Mouse (Mus musculus) midbrain, embryonic 11.5 days (tissue): Measurements from ENCODE around the gene Hmgb4. TPM values are rescaled to one million over a fixed set of nuclear protein-coding genes. Genes with fewer than 3 reads are reported as not detected.

Experiments used
- ATAC-seq: fragments of 200-750 bp; cut with Nextera tagmentation; 2 replicates; pipeline ENCODE4 v1.8.0; 2017; ENCODE audit warnings: moderate TSS enrichment, moderate library complexity; ENCODE audit not compliant: low FRiP score
- DNase-seq: peaks from one replicate; pipeline ENCODE4 v3.0.0; 2015; ENCODE audit warnings: low spot score; ENCODE audit errors: missing footprints
- H3K27ac ChIP-seq: fragments of 300-500 bp; sonication (generic); 2 replicates; pipeline ENCODE4 v1.5.1; 2014; ENCODE audit warnings: low read depth, low read length
- H3K27me3 ChIP-seq: fragments of 300-500 bp; sonication (generic); 2 replicates; pipeline ENCODE4 v1.6.1; 2014; ENCODE audit warnings: mild to moderate bottlenecking, low read length, moderate library complexity, mixed read lengths; ENCODE audit not compliant: control insufficient read depth, insufficient read depth
- H3K36me3 ChIP-seq: fragments of 300-500 bp; sonication (generic); 2 replicates; pipeline ENCODE4 v1.6.1; 2014; ENCODE audit warnings: mild to moderate bottlenecking, low read length, moderate library complexity, mixed read lengths; ENCODE audit not compliant: control insufficient read depth, insufficient read depth
- H3K4me1 ChIP-seq: fragments of 300-500 bp; sonication (generic); 2 replicates; pipeline ENCODE4 v1.6.1; 2014; ENCODE audit warnings: low read length; ENCODE audit not compliant: control insufficient read depth, insufficient read depth
- H3K4me2 ChIP-seq: fragments of 300-500 bp; sonication (generic); 2 replicates; pipeline ENCODE4 v1.6.1; 2014; ENCODE audit warnings: mild to moderate bottlenecking, moderate library complexity
- H3K4me3 ChIP-seq: fragments of 300-500 bp; sonication (generic); 2 replicates; pipeline ENCODE4 v1.5.1; 2014; ENCODE audit warnings: low read depth, low read length
- H3K9ac ChIP-seq: fragments of 300-500 bp; sonication (generic); 2 replicates; pipeline ENCODE4 v1.6.1; 2014; ENCODE audit warnings: low read length
- H3K9me3 ChIP-seq: fragments of 300-500 bp; sonication (generic); 2 replicates; pipeline ENCODE4 v1.6.1; 2016; ENCODE audit warnings: low read length; ENCODE audit not compliant: control insufficient read depth
- WGBS: fragments of 180-500 bp; shearing (Covaris S2); extraction: QIAGEN DNeasy Blood & Tissue Kit; methylation state at CpG from one replicate; pipeline ENCODE4 v1.1.7; 2014; 5-methylcytosine and 5-hydroxymethylcytosine counted together
- polyA plus RNA-seq: library from polyadenylated mRNA; unstranded; fragments of >200 nt; fragmentation: Nextera tagmentation; extraction: Ambion mirVana; gene quantifications from 2 replicates; pipeline ENCODE4 v1.2.1, GENCODE M21; 2014

Hmgb4 gene
- polyA plus RNA-seq, 1 experiment from 2014 or later: not detected

- 86% methylated on average over 19 of the region's 19 CpGs for WGBS
- Histone ChIP-seq H3K4me2 (no peak overlapping the region), H3K9ac (no peak overlapping the region), H3K27me3 (no peaks in the 10 kb centered on the region), H3K4me3 (no peak overlapping the region), H3K36me3 (no peaks in the 10 kb centered on the region), H3K4me1 (no peaks in the 10 kb centered on the region), H3K9me3 (no peaks in the 10 kb centered on the region), H3K27ac (no peak overlapping the region)
- ATAC-seq (no peak), DNase-seq (no peak)
Observed at GRCm38 (mm10) chr4:128270931-128271330, 10.2 kb upstream of the Hmgb4 start.

- ATAC-seq: no peak
- Histone ChIP-seq H3K27me3 (no peaks in the 10 kb centered on the region), H3K9me3 (no peaks in the 10 kb centered on the region), H3K27ac (no peak overlapping the region), H3K4me3 (no peak overlapping the region), H3K4me1 (no peaks in the 10 kb centered on the region), H3K4me2 (no peak overlapping the region), H3K9ac (no peak overlapping the region), H3K36me3 (no peaks in the 10 kb centered on the region)
- WGBS: 84% methylated on average over 10 of the region's 10 CpGs
- DNase-seq: no peak
Observed at GRCm38 (mm10) chr4:128270177-128270576, 9.4 kb upstream of the Hmgb4 start.

- no peak overlapping the region for H3K4me3 ChIP-seq
- DNase-seq (no peak), ATAC-seq (no peak)
- H3K4me1 ChIP-seq: no peaks in the 10 kb centered on the region
- no peak overlapping the region for H3K27ac ChIP-seq
- no peaks in the 10 kb centered on the region for H3K9me3 ChIP-seq
- no peaks in the 10 kb centered on the region for H3K27me3 ChIP-seq
- H3K36me3 ChIP-seq: no peaks in the 10 kb centered on the region
- 89% methylated on average over 9 of the region's 9 CpGs for WGBS
- H3K9ac ChIP-seq: no peak overlapping the region
- H3K4me2 ChIP-seq: no peak overlapping the region
Observed at GRCm38 (mm10) chr4:128269261-128269875, 8.6 kb upstream of the Hmgb4 start.

GRCm38 (mm10) chr4:128265341-128265740 is 4.6 kb upstream of the Hmgb4 start:
- WGBS: 89% methylated on average over 3 of the region's 3 CpGs
- Histone ChIP-seq H3K4me1 (no peaks in the 10 kb centered on the region), H3K27ac (no peak overlapping the region), H3K4me3 (no peak overlapping the region), H3K36me3 (no peaks in the 10 kb centered on the region), H3K9ac (no peak overlapping the region), H3K4me2 (no peak overlapping the region), H3K9me3 (no peaks in the 10 kb centered on the region), H3K27me3 (no peaks in the 10 kb centered on the region)
- no peak for ATAC-seq
- DNase-seq: no peak

GRCm38 (mm10) chr4:128264491-128264890 is 3.7 kb upstream of the Hmgb4 start:
- no peaks in the 10 kb centered on the region for H3K36me3 ChIP-seq
- H3K27me3 ChIP-seq: no peaks in the 10 kb centered on the region
- H3K4me1 ChIP-seq: no peaks in the 10 kb centered on the region
- no peak overlapping the region for H3K4me2 ChIP-seq
- no peak for ATAC-seq
- H3K4me3 ChIP-seq: no peak overlapping the region
- no peak overlapping the region for H3K9ac ChIP-seq
- 89% methylated on average over 5 of the region's 5 CpGs for WGBS
- DNase-seq: no peak
- no peak overlapping the region for H3K27ac ChIP-seq
- H3K9me3 ChIP-seq: no peaks in the 10 kb centered on the region

GRCm38 (mm10) chr4:128259211-128259610 is 1.5 kb downstream of the Hmgb4 start:
- 84% methylated on average over 5 of the region's 5 CpGs for WGBS
- H3K9ac ChIP-seq: no peak overlapping the region
- no peaks in the 10 kb centered on the region for H3K27me3 ChIP-seq
- no peaks in the 10 kb centered on the region for H3K36me3 ChIP-seq
- no peak overlapping the region for H3K27ac ChIP-seq
- no peaks in the 10 kb centered on the region for H3K9me3 ChIP-seq
- DNase-seq (no peak), ATAC-seq (no peak)
- H3K4me1 ChIP-seq: no peaks in the 10 kb centered on the region
- H3K4me3 ChIP-seq: no peak overlapping the region
- no peak overlapping the region for H3K4me2 ChIP-seq

- DNase-seq (peak; percentile 89), ATAC-seq (no peak)
- Histone ChIP-seq H3K4me1 (peaks cover 2% of the 10 kb centered on the region; the same call in 1 of the 2 replicates), H3K4me2 (no peak overlapping the region), H3K9me3 (no peaks in the 10 kb centered on the region), H3K36me3 (no peaks in the 10 kb centered on the region), H3K27me3 (no peaks in the 10 kb centered on the region), H3K27ac (no peak overlapping the region), H3K9ac (no peak overlapping the region), H3K4me3 (no peak overlapping the region)
- 11% methylated on average over 5 of the region's 5 CpGs for WGBS
Observed at GRCm38 (mm10) chr4:128248676-128249075, 12.1 kb downstream of the Hmgb4 start.

GRCm38 (mm10) chr4:128245201-128245600 is 15.6 kb downstream of the Hmgb4 start:
- Histone ChIP-seq H3K9me3 (no peaks in the 10 kb centered on the region), H3K36me3 (no peaks in the 10 kb centered on the region), H3K27me3 (no peaks in the 10 kb centered on the region), H3K4me3 (no peak overlapping the region), H3K27ac (no peak overlapping the region), H3K9ac (no peak overlapping the region), H3K4me2 (no peak overlapping the region), H3K4me1 (peaks cover 16% of the 10 kb centered on the region)
- ATAC-seq (no peak), DNase-seq (no peak)
- 44% methylated on average over 2 of the region's 2 CpGs for WGBS

- H3K4me2 ChIP-seq: no peak overlapping the region
- H3K27me3 ChIP-seq: no peaks in the 10 kb centered on the region; the same call in 1 of the 2 replicates
- WGBS: 23% methylated on average over 2 of the region's 2 CpGs
- no peak overlapping the region for H3K4me3 ChIP-seq
- no peak overlapping the region; the same call in 1 of the 2 replicates for H3K27ac ChIP-seq
- no peaks in the 10 kb centered on the region for H3K9me3 ChIP-seq
- no peaks in the 10 kb centered on the region for H3K36me3 ChIP-seq
- no peak overlapping the region for H3K9ac ChIP-seq
- DNase-seq: peak; percentile 85
- ATAC-seq: peak; percentile 42; the same call in 1 of the 2 replicates
- H3K4me1 ChIP-seq: peaks cover 14% of the 10 kb centered on the region
Observed at GRCm38 (mm10) chr4:128241854-128242356, 18.9 kb downstream of the Hmgb4 start.
